Mouse (Mus musculus) kidney, postnatal 0 days (tissue): ENCODE measurements around the gene Ergic1. TPM values are rescaled to one million over a fixed set of nuclear protein-coding genes. Genes with fewer than 3 reads are reported as not detected.

Source experiments
- ATAC-seq: fragments of 200-750 bp; cut with Nextera tagmentation; replicated peaks from 2 replicates; pipeline ENCODE4 v1.8.0; 2017; ENCODE audit warnings: low read depth, moderate number of reproducible peaks, moderate TSS enrichment, moderate library complexity; ENCODE audit not compliant: low FRiP score
- DNase-seq: peaks from one replicate; pipeline ENCODE4 v3.0.0-alpha.2; 2016; ENCODE audit warnings: low spot score
- H3K27ac ChIP-seq: fragments of 300-500 bp; sonication (generic); 2 replicates; pipeline ENCODE4 v1.5.1; 2014; ENCODE audit warnings: mild to moderate bottlenecking
- H3K27me3 ChIP-seq: fragments of 300-500 bp; sonication (generic); 2 replicates; pipeline ENCODE4 v1.6.1; 2014; ENCODE audit warnings: low read length, mixed read lengths; ENCODE audit not compliant: insufficient read depth
- H3K36me3 ChIP-seq: fragments of 300-500 bp; sonication (generic); 2 replicates; pipeline ENCODE4 v1.6.1; 2014; ENCODE audit warnings: low read length, mixed read lengths; ENCODE audit not compliant: insufficient read depth
- H3K4me1 ChIP-seq: fragments of 300-500 bp; sonication (generic); replicated peaks from 2 replicates; pipeline ENCODE4 v1.6.1; 2014; ENCODE audit warnings: antibody characterized with exemption, low read length, mixed read lengths; ENCODE audit not compliant: insufficient read depth
- H3K4me2 ChIP-seq: fragments of 300-500 bp; sonication (generic); 2 replicates; pipeline ENCODE4 v1.6.1; 2014; ENCODE audit warnings: mild to moderate bottlenecking, low read length, moderate library complexity, mixed read lengths
- H3K4me3 ChIP-seq: fragments of 300-500 bp; sonication (generic); replicated peaks from 2 replicates; pipeline ENCODE4 v1.5.1; 2014; ENCODE audit warnings: low read depth, low read length
- H3K9ac ChIP-seq: fragments of 300-500 bp; sonication (generic); 2 replicates; pipeline ENCODE4 v1.6.1; 2014; ENCODE audit warnings: low read depth, low read length
- H3K9me3 ChIP-seq: fragments of 300-500 bp; sonication (generic); replicated peaks from 2 replicates; pipeline ENCODE4 v1.6.1; 2016; ENCODE audit warnings: low read length, inconsistent platforms, mixed read lengths
- CTCF ChIP-seq: IDR thresholded peaks from 2 replicates; pipeline ENCODE4 v1.5.1; 2016; ENCODE audit warnings: antibody characterized with exemption, low read depth, mild to moderate bottlenecking, moderate library complexity
- WGBS: fragments of 180-500 bp; shearing (Covaris S2); extraction: QIAGEN DNeasy Blood & Tissue Kit; methylation state at CpG from one replicate; pipeline ENCODE4 v1.1.7; 2014; 5-methylcytosine and 5-hydroxymethylcytosine counted together
- polyA plus RNA-seq: library from polyadenylated mRNA; unstranded; fragments of >200 nt; fragmentation: Nextera tagmentation; extraction: Ambion mirVana; gene quantifications from 2 replicates; pipeline ENCODE4 v1.2.1, GENCODE M21; 2015

The Ergic1 gene
- polyA plus RNA-seq, 1 experiment from 2014 or later: 107 TPM

DNA sequence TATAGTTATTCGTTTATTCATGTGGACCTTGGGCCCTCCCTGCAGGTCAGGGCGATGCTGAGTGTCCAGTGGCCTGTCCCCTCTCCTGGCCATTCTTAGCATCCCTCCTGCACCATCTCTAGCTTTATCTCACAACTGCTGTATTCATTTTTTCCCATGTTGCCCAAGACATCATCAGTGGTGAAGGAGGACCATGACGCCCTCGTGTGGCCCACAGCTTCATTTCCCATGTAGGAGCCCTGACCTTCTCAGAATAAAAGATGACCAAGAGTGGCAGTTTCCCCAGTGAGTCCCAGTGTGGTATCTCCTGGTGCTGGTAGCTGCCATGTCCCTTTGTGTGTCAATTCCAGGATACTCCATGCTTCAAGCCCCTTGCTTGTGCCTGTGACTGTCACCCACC lies 88.3 kb downstream of the Ergic1 start:
- Histone ChIP-seq H3K27me3 (no peaks in the 10 kb centered on the region), H3K9me3 (no peaks in the 10 kb centered on the region), H3K4me3 (no peak overlapping the region), H3K27ac (no peak overlapping the region), H3K36me3 (peaks cover 44% of the 10 kb centered on the region), H3K4me2 (no peak overlapping the region), H3K9ac (no peak overlapping the region), H3K4me1 (no peaks in the 10 kb centered on the region)
- TF ChIP-seq CTCF: peak; percentile 49
- ATAC-seq (no peak), DNase-seq (no peak)
- WGBS: 90% methylated on average over 4 of the region's 4 CpGs

DNA sequence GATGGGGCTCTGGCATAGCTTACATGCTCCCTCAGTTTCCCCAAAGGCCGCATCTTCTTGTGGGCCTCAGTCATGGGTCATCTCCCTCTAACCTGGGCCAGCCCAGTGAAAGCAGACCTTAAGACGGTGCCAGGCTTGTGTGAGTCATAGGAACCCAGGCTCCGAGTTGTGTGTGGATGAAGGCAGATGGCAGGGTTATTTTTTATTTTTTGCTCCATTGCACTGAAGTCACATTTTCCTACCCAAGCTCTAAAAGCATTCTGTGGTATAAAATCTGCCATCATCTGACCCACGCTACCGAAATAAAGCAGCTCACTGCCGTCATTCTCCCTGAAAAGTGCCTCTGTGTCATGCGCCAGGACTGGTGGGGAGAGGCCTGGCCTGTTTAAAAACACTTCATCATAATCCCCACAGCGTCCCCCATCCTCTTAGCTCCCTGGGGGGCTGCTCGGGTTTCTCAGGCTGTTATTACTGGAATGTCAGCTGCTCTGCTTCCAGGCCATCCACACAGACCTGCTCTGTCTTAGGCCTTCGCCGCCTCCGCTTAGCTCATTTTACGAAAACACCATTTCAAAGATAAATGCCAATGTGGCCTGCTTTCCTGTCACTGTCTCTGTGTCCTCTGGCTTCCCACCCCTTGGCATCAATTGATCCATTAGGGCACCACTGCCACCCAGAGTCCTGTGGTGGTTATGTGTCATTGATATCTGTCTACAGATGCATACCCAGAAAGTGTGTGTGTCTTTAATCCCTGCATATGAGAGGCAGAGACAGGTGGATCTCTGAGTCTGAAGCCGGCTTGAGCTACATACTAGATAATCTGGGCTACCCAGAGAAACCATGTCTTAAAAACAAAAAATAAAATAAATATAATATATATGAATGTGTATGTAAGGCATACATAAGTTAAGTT lies 89.4 kb downstream of the Ergic1 start:
- Histone ChIP-seq H3K27ac (no peak overlapping the region), H3K9me3 (no peaks in the 10 kb centered on the region), H3K4me3 (no peak overlapping the region), H3K36me3 (peaks cover 43% of the 10 kb centered on the region), H3K27me3 (no peaks in the 10 kb centered on the region), H3K4me1 (no peaks in the 10 kb centered on the region), H3K4me2 (no peak overlapping the region), H3K9ac (no peak overlapping the region)
- no peak for ATAC-seq
- 75% methylated on average over 14 of the region's 14 CpGs for WGBS
- DNase-seq: no peak
- no peak; the same call in 1 of the 2 replicates for TF ChIP-seq CTCF

DNA sequence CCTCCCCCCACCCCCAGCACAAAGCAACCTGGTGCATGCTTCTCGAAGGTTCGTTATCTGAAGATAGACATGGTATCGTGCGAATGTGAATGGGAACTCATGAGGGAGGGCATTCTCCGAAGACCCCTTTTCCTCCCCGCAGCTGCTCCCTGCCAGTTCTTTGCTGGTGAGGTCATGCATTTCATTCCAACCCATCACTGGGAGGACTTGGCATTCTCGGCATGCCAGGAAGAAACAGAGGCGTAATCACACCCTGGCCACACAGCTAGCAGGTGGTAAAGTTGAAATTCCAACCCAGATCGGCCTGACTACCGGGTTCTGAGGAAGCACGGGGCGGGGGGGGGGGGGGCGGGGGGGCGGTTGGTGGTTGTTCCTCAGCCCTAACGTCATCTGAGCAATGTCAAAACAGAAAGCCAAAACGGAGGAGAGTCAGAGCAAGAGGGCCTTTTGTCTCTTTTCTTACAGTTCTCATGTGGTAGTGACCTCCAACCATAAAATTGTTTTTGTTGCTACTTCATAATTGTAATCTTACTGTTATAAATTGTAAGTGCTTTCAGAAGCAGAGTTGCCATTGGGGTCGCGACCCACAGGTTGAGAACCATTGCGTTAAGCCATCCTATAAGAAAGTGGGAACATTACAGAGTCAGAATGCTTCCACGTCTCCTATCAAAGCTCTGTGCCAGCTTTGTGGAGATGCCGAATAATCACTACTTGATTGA lies 97.7 kb downstream of the Ergic1 start:
- Histone ChIP-seq H3K27me3 (no peaks in the 10 kb centered on the region), H3K9ac (no peak overlapping the region), H3K36me3 (peaks cover 17% of the 10 kb centered on the region; the same call in 1 of the 2 replicates), H3K27ac (no peak overlapping the region), H3K4me2 (no peak overlapping the region), H3K9me3 (no peaks in the 10 kb centered on the region), H3K4me3 (no peak overlapping the region), H3K4me1 (0 out of 2 replicates have a peak, but pooled peaks cover 3% of the 10 kb centered on the region)
- no peak for DNase-seq
- TF ChIP-seq CTCF: no peak
- 40% methylated on average over 19 of the region's 21 CpGs for WGBS
- ATAC-seq: 0 out of 2 replicates have a peak, but pooled peaks have one; percentile 6

DNA sequence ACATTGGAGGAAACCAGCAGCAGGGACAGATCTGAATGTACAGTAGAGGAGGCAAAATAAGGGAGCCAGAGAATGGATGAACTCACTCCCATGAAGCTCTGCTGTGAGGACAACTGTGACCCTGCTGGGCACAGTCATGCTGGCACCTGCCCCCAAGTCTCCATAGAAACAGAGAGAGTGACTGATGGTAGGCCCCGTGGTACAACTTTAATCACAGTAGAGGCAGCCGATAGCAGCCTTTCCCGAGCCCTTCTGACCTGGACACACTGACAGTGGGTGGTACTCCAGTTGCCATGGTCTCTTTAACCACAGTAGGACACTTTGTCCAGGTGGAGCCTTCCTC lies 98.3 kb downstream of the Ergic1 start:
- no peak overlapping the region for H3K27ac ChIP-seq
- H3K4me1 ChIP-seq: 0 out of 2 replicates have a peak, but pooled peaks cover 3% of the 10 kb centered on the region
- ATAC-seq (no peak), DNase-seq (no peak)
- no peak for TF ChIP-seq CTCF
- H3K4me2 ChIP-seq: no peak overlapping the region
- no peak overlapping the region for H3K4me3 ChIP-seq
- peaks cover 14% of the 10 kb centered on the region; the same call in 1 of the 2 replicates for H3K36me3 ChIP-seq
- H3K9ac ChIP-seq: no peak overlapping the region
- WGBS: 60% methylated on average over 3 of the region's 3 CpGs
- H3K27me3 ChIP-seq: no peaks in the 10 kb centered on the region
- H3K9me3 ChIP-seq: no peaks in the 10 kb centered on the region

DNA sequence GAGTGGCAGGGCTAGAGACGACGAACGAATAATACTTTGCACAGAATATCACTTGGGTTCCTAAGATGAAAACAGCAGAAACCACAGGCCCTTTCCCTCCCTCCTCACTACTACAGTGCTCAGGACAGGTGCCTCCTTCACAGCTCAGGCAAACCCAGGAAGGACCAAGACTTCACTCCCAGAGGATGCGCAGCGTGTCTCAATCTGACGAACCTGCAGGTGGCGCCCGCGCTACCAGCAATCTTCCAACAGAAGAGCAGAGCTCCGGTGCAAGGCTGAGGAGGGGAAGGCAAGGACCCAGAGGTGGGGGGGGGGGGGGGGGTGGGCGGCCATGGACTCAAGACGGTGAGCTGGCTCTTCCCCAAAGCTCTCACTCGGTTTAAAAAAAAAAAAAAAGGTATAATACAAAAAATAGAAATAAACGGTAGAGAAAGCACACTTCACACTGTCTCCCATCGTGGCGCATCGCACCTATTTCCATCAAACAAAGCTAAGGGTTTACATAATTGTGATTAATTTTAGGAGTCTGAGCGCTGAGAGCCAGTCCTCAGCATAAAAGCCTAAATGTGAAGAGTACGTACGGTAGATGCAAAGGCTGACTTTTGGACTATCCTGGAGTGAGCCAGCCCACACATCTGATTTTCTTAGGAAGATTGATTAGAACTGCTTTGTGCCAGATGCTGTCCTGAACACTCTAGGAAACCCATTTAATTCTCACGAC lies 99.1 kb downstream of the Ergic1 start:
- ATAC-seq: no peak
- no peaks in the 10 kb centered on the region for H3K27me3 ChIP-seq
- no peaks in the 10 kb centered on the region for H3K9me3 ChIP-seq
- H3K4me2 ChIP-seq: no peak overlapping the region
- no peak overlapping the region for H3K4me3 ChIP-seq
- no peak overlapping the region for H3K9ac ChIP-seq
- H3K36me3 ChIP-seq: peaks cover 6% of the 10 kb centered on the region; the same call in 1 of the 2 replicates
- 23% methylated on average over 21 of the region's 21 CpGs for WGBS
- peak; percentile 79 for TF ChIP-seq CTCF
- peak; percentile 85 for DNase-seq
- 0 out of 2 replicates have a peak, but pooled peaks cover 3% of the 10 kb centered on the region for H3K4me1 ChIP-seq
- no peak overlapping the region for H3K27ac ChIP-seq

DNA sequence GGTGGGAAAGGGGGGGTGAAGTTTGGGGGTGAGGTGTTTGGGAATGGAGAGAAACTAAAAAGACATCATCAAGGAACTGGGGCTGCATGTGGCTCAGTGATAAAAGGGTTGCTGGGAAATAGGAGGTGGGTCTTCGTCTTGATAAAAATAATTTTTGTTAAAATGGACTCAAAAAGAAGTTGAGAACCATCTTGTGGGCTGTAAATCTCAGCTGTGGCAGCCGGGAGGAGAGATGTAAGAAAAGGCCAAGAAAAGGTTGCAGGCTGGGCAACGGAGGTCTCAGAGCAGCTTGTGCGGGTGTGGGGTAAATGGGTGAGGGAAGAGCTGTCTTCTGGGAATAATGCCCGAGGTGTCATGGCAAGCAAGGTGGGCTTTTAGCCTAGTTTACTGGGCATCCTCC lies 100.9 kb downstream of the Ergic1 start:
- Histone ChIP-seq H3K27me3 (no peaks in the 10 kb centered on the region), H3K4me3 (no peak overlapping the region), H3K9me3 (no peaks in the 10 kb centered on the region), H3K27ac (no peak overlapping the region), H3K9ac (no peak overlapping the region), H3K36me3 (no peaks in the 10 kb centered on the region), H3K4me2 (peak overlapping the region; percentile 70; the same call in 1 of the 2 replicates), H3K4me1 (0 out of 2 replicates have a peak, but pooled peaks cover 3% of the 10 kb centered on the region)
- ATAC-seq (no peak), DNase-seq (no peak)
- TF ChIP-seq CTCF: no peak
- WGBS: 61% methylated on average over 5 of the region's 5 CpGs
